Mouse (Mus musculus) MEL (cell line): ENCODE data around the gene Cyp1a2. TPM values are rescaled to one million over a fixed set of nuclear protein-coding genes. Genes with fewer than 3 reads are reported as not detected.
A peak's percentile ranks its signal among the peaks of the same experiment; 100 is the strongest.

Source experiments
- DNase-seq: peaks from one replicate; pipeline ENCODE4 v3.0.0; 2011; ENCODE audit warnings: low read depth, low spot score
- H3K27ac ChIP-seq: 2 replicates; pipeline ENCODE4 v1.5.1; 2012; ENCODE audit warnings: low read depth, mild to moderate bottlenecking, control low read depth, low read length, moderate library complexity; ENCODE audit not compliant: control insufficient read depth
- H3K27me3 ChIP-seq, 2 experiments: fragments of 150-350 bp in 1 of 2; sonication (generic) in 1 of 2; 2 replicates each; pipeline ENCODE4 v1.6.1; 2012; ENCODE audit warnings: low read length in 2 of 2, mild to moderate bottlenecking in 2 of 2, improper control_type of control experiment in 1 of 2, moderate library complexity in 1 of 2; ENCODE audit not compliant: insufficient read depth in 2 of 2, control insufficient read depth in 1 of 2
- H3K36me3 ChIP-seq, 2 experiments: 2 replicates each; pipeline ENCODE4 v1.6.1; 2012 to 2014; ENCODE audit warnings: low read length in 2 of 2, improper control_type of control experiment in 1 of 2, inconsistent platforms in 1 of 2, mild to moderate bottlenecking in 1 of 2; ENCODE audit not compliant: insufficient read depth in 2 of 2, control insufficient read depth in 1 of 2
- H3K4me1 ChIP-seq, 2 experiments: fragments of 150-350 bp in 1 of 2; sonication (generic) in 1 of 2; 2 replicates each; pipeline ENCODE4 v1.6.1; 2012; ENCODE audit warnings: low read length in 2 of 2, improper control_type of control experiment in 1 of 2, mild to moderate bottlenecking in 1 of 2; ENCODE audit not compliant: insufficient read depth in 2 of 2, control insufficient read depth in 1 of 2
- H3K4me3 ChIP-seq, 2 experiments: fragments of 150-350 bp in 1 of 2; sonication (generic) in 1 of 2; 2 replicates each; pipeline ENCODE4 v1.5.1; 2012; ENCODE audit warnings: low read depth in 2 of 2, low read length in 2 of 2, mild to moderate bottlenecking in 2 of 2, moderate library complexity in 2 of 2, control low read depth in 1 of 2, improper control_type of control experiment in 1 of 2; ENCODE audit not compliant: control insufficient read depth in 1 of 2, insufficient read depth in 1 of 2
- H3K79me2 ChIP-seq: 2 replicates; pipeline ENCODE4 v1.6.1; 2012; ENCODE audit warnings: mild to moderate bottlenecking, low read length, moderate library complexity; ENCODE audit not compliant: control insufficient read depth, poor library complexity, insufficient read depth
- H3K9ac ChIP-seq: 2 replicates; pipeline ENCODE4 v1.6.1; 2012; ENCODE audit warnings: low read depth, mild to moderate bottlenecking, control low read depth, low read length, moderate library complexity; ENCODE audit not compliant: control insufficient read depth, poor library complexity, severe bottlenecking
- H3K9me3 ChIP-seq: fragments of 150-350 bp; sonication (generic); replicated peaks from 2 replicates; pipeline ENCODE4 v1.6.1; 2012; ENCODE audit warnings: mild to moderate bottlenecking, low read length, improper control_type of control experiment, moderate library complexity; ENCODE audit not compliant: insufficient read depth
- BHLHE40 ChIP-seq: IDR thresholded peaks from 2 replicates; pipeline ENCODE4 v1.6.1; 2012; ENCODE audit warnings: low read depth, mild to moderate bottlenecking, inconsistent platforms, low read length, improper control_type of control experiment, borderline replicate concordance
- CHD2 ChIP-seq: IDR thresholded peaks from 2 replicates; pipeline ENCODE4 v1.6.1; 2011; ENCODE audit warnings: low read length, improper control_type of control experiment
- CTCF ChIP-seq, 3 experiments: IDR thresholded peaks in 2 of 3; conservative IDR thresholded peaks in 1 of 3; 2 replicates each; pipeline ENCODE4 v1.5.1; 2011 to 2012; ENCODE audit warnings: low read length in 3 of 3, low read depth in 2 of 3, mild to moderate bottlenecking in 2 of 3, improper control_type of control experiment in 1 of 3, inconsistent platforms in 1 of 3, mixed read lengths in 1 of 3, moderate library complexity in 1 of 3; ENCODE audit not compliant: control insufficient read depth in 1 of 3, insufficient read depth in 1 of 3, poor library complexity in 1 of 3, severe bottlenecking in 1 of 3
- ETS1 ChIP-seq: IDR thresholded peaks from 2 replicates; pipeline ENCODE4 v1.6.1; 2012; ENCODE audit warnings: low read depth, mild to moderate bottlenecking, inconsistent platforms, low read length, improper control_type of control experiment, moderate library complexity
- HCFC1 ChIP-seq: IDR thresholded peaks from 2 replicates; pipeline ENCODE4 v1.6.1; 2012; ENCODE audit warnings: low read depth, mild to moderate bottlenecking, inconsistent platforms, low read length, improper control_type of control experiment, moderate library complexity
- JUND ChIP-seq: IDR thresholded peaks from 2 replicates; pipeline ENCODE4 v1.6.1; 2011; ENCODE audit warnings: low read depth, mild to moderate bottlenecking, improper control_type of control experiment, low read length
- KAT2A ChIP-seq: conservative IDR thresholded peaks from 2 replicates; pipeline ENCODE4 v1.6.1; 2012; ENCODE audit warnings: low read depth, low read length, improper control_type of control experiment, inconsistent platforms
- MAFK ChIP-seq: IDR thresholded peaks from 2 replicates; pipeline ENCODE4 v1.6.1; 2011; ENCODE audit warnings: low read depth, mild to moderate bottlenecking, low read length, improper control_type of control experiment, borderline replicate concordance
- MAZ ChIP-seq: IDR thresholded peaks from 2 replicates; pipeline ENCODE4 v1.6.1; 2012; ENCODE audit warnings: low read depth, mild to moderate bottlenecking, inconsistent platforms, low read length, improper control_type of control experiment
- MEF2A ChIP-seq: IDR thresholded peaks from 2 replicates; pipeline ENCODE4 v1.6.1; 2014; ENCODE audit warnings: low read depth, mild to moderate bottlenecking, inconsistent platforms, low read length, improper control_type of control experiment; ENCODE audit not compliant: poor library complexity, insufficient replicate concordance, severe bottlenecking; ENCODE audit errors: extremely low read depth
- MXI1 ChIP-seq: IDR thresholded peaks from 2 replicates; pipeline ENCODE4 v1.6.1; 2011; ENCODE audit warnings: mild to moderate bottlenecking, low read depth, low read length, improper control_type of control experiment
- MYB ChIP-seq: IDR thresholded peaks from 2 replicates; pipeline ENCODE4 v1.6.1; 2011; ENCODE audit warnings: mild to moderate bottlenecking, low read depth, low read length, improper control_type of control experiment
- NRF1 ChIP-seq: IDR thresholded peaks from 2 replicates; pipeline ENCODE4 v1.6.1; 2014; ENCODE audit warnings: low read depth, mild to moderate bottlenecking, inconsistent platforms, low read length, improper control_type of control experiment, moderate library complexity; ENCODE audit not compliant: poor library complexity, insufficient read depth, severe bottlenecking
- POLR2AphosphoS2 ChIP-seq: IDR thresholded peaks from 2 replicates; pipeline ENCODE4 v1.6.1; 2011; ENCODE audit warnings: low read length, improper control_type of control experiment
- SIN3A ChIP-seq: IDR thresholded peaks from 2 replicates; pipeline ENCODE4 v1.6.1; 2012; ENCODE audit warnings: low read length, improper control_type of control experiment, inconsistent platforms
- SMC3 ChIP-seq: IDR thresholded peaks from 2 replicates; pipeline ENCODE4 v1.6.1; 2011; ENCODE audit warnings: low read depth, low read length, improper control_type of control experiment
- TAL1 ChIP-seq: IDR thresholded peaks from 2 replicates; pipeline ENCODE4 v1.6.1; 2012; ENCODE audit warnings: mild to moderate bottlenecking, inconsistent platforms, low read length, moderate library complexity, mixed read lengths
- UBTF ChIP-seq: IDR thresholded peaks from 2 replicates; pipeline ENCODE4 v1.6.1; 2012; ENCODE audit warnings: low read depth, mild to moderate bottlenecking, inconsistent platforms, low read length, improper control_type of control experiment, moderate library complexity, borderline replicate concordance; ENCODE audit not compliant: insufficient read depth
- USF1 ChIP-seq: IDR thresholded peaks from 2 replicates; pipeline ENCODE4 v1.6.1; 2014; ENCODE audit warnings: low read depth, mild to moderate bottlenecking, inconsistent platforms, low read length, improper control_type of control experiment, moderate library complexity
- ZC3H11A ChIP-seq: IDR thresholded peaks from 2 replicates; pipeline ENCODE4 v1.6.1; 2012; ENCODE audit warnings: low read depth, mild to moderate bottlenecking, inconsistent platforms, low read length, improper control_type of control experiment
- ZMIZ1 ChIP-seq: IDR thresholded peaks from 2 replicates; pipeline ENCODE4 v1.6.1; 2012; ENCODE audit warnings: low read depth, mild to moderate bottlenecking, inconsistent platforms, low read length, improper control_type of control experiment, moderate library complexity
- polyA plus RNA-seq, 2 experiments: library from polyadenylated mRNA; stranded (reverse) in 1 of 2; unstranded in 1 of 2; fragments of >175 nt in 1 of 2; fragments of >200 nt in 1 of 2; gene quantifications; 2 replicates each; pipeline versions ENCODE4 v1.2.1 to v1.2.4; 2012; ENCODE audit warnings: low replicate concordance in 2 of 2, low read depth in 1 of 2; ENCODE audit not compliant: insufficient read length in 2 of 2, insufficient read depth in 1 of 2, missing spikeins in 1 of 2
- total RNA-seq: library from RNA; depleted of rRNA; stranded (reverse); fragments of 300-350 nt; gene quantifications from 2 replicates; pipeline ENCODE4 v1.2.3, GENCODE M21; 2012

Cyp1a2 gene
- total and polyA plus RNA-seq, 3 experiments = not detected

- Histone ChIP-seq H3K27ac (no peak overlapping the region), H3K4me1 (no peaks in the 10 kb centered on the region; a peak in 2 of 4 replicates), H3K79me2 (no peaks in the 10 kb centered on the region), H3K9me3 (no peaks in the 10 kb centered on the region), H3K36me3 (peaks cover 0 to 2% of the 10 kb centered on the region in 2 experiments; a peak in 1 of 4 replicates), H3K27me3 (peaks cover 0 to 4% of the 10 kb centered on the region in 2 experiments; a peak in 2 of 4 replicates), H3K9ac (no peak overlapping the region), H3K4me3 (no peak overlapping the region)
- DNase-seq = no peak
- no peak for TF ChIP-seq HCFC1
- TF ChIP-seq UBTF = no peak
- TF ChIP-seq JUND = no peak
- no peak for TF ChIP-seq SMC3
- no peak for TF ChIP-seq ZC3H11A
- no peak for TF ChIP-seq BHLHE40
- no peak for TF ChIP-seq MEF2A
Measured at GRCm38 (mm10) chr9:57666536-57666935, 17.0 kb downstream of the Cyp1a2 start.

- Histone ChIP-seq H3K36me3 (peaks cover 0 to 11% of the 10 kb centered on the region in 2 experiments; a peak in 2 of 4 replicates), H3K27me3 (peaks cover 0 to 3% of the 10 kb centered on the region in 2 experiments; a peak in 2 of 4 replicates), H3K9me3 (no peaks in the 10 kb centered on the region), H3K4me1 (peaks cover 5 to 9% of the 10 kb centered on the region in 2 experiments; a peak in 3 of 4 replicates)
- no peak for DNase-seq
- no peak for TF ChIP-seq CHD2
- TF ChIP-seq, all 39 proteins: peak for 0
- no peak overlapping the region for H3K9ac ChIP-seq
- no peaks in the 10 kb centered on the region for H3K79me2 ChIP-seq
- H3K4me3 ChIP-seq = no peak overlapping the region
- no peak overlapping the region for H3K27ac ChIP-seq
Measured at GRCm38 (mm10) chr9:57664616-57665015, 18.9 kb downstream of the Cyp1a2 start.

- Histone ChIP-seq H3K9me3 (no peaks in the 10 kb centered on the region), H3K9ac (no peak overlapping the region), H3K36me3 (peaks cover 0 to 11% of the 10 kb centered on the region in 2 experiments; a peak in 2 of 4 replicates), H3K79me2 (no peaks in the 10 kb centered on the region), H3K4me3 (0 out of 4 replicates have a peak overlapping the region, but pooled peaks of 1 of the 2 experiments have one; percentile 26), H3K27ac (no peak overlapping the region), H3K27me3 (no peaks in the 10 kb centered on the region; a peak in 1 of 4 replicates), H3K4me1 (peaks cover 5 to 9% of the 10 kb centered on the region in 2 experiments; a peak in 3 of 4 replicates)
- DNase-seq = peak; percentile 59
- TF ChIP-seq USF1 (no peak), TAL1 (no peak), POLR2AphosphoS2 (no peak), UBTF (no peak), ETS1 (peak; percentile 85), MXI1 (peak; percentile 82), SIN3A (peak; percentile 52; the same call in 1 of the 2 replicates), ZMIZ1 (no peak), MYB (no peak), NRF1 (no peak), MAFK (no peak), KAT2A (no peak), MAZ (no peak), CTCF (IDR thresholded peaks at IDR 0.05 in 2 of 3, conservative IDR thresholded peaks at IDR 0.05 in 1 of 3; ENCODE audit: control insufficient read depth in 1 of 3, insufficient read depth in 1 of 3, low read depth in 2 of 3, low read length in 3 of 3, poor library complexity in 1 of 3, severe bottlenecking in 1 of 3) (no peak), JUND (no peak)
Measured at GRCm38 (mm10) chr9:57661552-57661951, 22.0 kb downstream of the Cyp1a2 start.
